Mouse (Mus musculus) neural tube, embryonic 12.5 days (tissue): Measurements from ENCODE around the gene Samd4. TPM values are rescaled to one million over a fixed set of nuclear protein-coding genes. Genes with fewer than 3 reads are reported as not detected.

Source experiments
- ATAC-seq: fragments of 200-750 bp; cut with Nextera tagmentation; 2 replicates; pipeline ENCODE4 v1.8.0; 2017; ENCODE audit warnings: low read depth, mild to moderate bottlenecking, moderate TSS enrichment, moderate library complexity; ENCODE audit not compliant: low FRiP score
- H3K27ac ChIP-seq: fragments of 300-500 bp; sonication (generic); 2 replicates; pipeline ENCODE4 v1.5.1; 2016
- H3K27me3 ChIP-seq: fragments of 300-500 bp; sonication (generic); replicated peaks from 2 replicates; pipeline ENCODE4 v1.6.1; 2016; ENCODE audit warnings: mild to moderate bottlenecking
- H3K36me3 ChIP-seq: fragments of 300-500 bp; sonication (generic); 2 replicates; pipeline ENCODE4 v1.6.1; 2016; ENCODE audit warnings: mild to moderate bottlenecking
- H3K4me1 ChIP-seq: fragments of 300-500 bp; sonication (generic); 2 replicates; pipeline ENCODE4 v1.6.1; 2016
- H3K4me2 ChIP-seq: fragments of 300-500 bp; sonication (generic); replicated peaks from 2 replicates; pipeline ENCODE4 v1.6.1; 2016; ENCODE audit warnings: mild to moderate bottlenecking
- H3K4me3 ChIP-seq: fragments of 300-500 bp; sonication (generic); 2 replicates; pipeline ENCODE4 v1.5.1; 2016
- H3K9ac ChIP-seq: fragments of 300-500 bp; sonication (generic); 2 replicates; pipeline ENCODE4 v1.6.1; 2016; ENCODE audit warnings: mild to moderate bottlenecking
- H3K9me3 ChIP-seq: fragments of 300-500 bp; sonication (generic); 2 replicates; pipeline ENCODE4 v1.6.1; 2016; ENCODE audit warnings: mild to moderate bottlenecking
- WGBS: fragments of 180-500 bp; shearing (Covaris S2); methylation state at CpG from one replicate; pipeline ENCODE4 v1.1.7; 2016; 5-methylcytosine and 5-hydroxymethylcytosine counted together
- polyA plus RNA-seq: library from polyadenylated mRNA; unstranded; fragments of >200 nt; fragmentation: Nextera tagmentation; extraction: Ambion mirVana; gene quantifications from 2 replicates; pipeline ENCODE4 v1.2.1, GENCODE M21; 2016

The Samd4 gene
- polyA plus RNA-seq, 1 experiment from 2014 or later: 3.9 TPM

- no peak overlapping the region for H3K9ac ChIP-seq
- no peaks in the 10 kb centered on the region for H3K9me3 ChIP-seq
- H3K4me1 ChIP-seq: peaks cover 8% of the 10 kb centered on the region
- H3K36me3 ChIP-seq: no peaks in the 10 kb centered on the region
- H3K27me3 ChIP-seq: no peaks in the 10 kb centered on the region
- ATAC-seq: no peak
- no peak overlapping the region for H3K4me3 ChIP-seq
- no peak overlapping the region for H3K27ac ChIP-seq
- WGBS: 44% methylated on average over 8 of the region's 8 CpGs
- no peak overlapping the region for H3K4me2 ChIP-seq
Observed at GRCm38 (mm10) chr14:46984542-46985125, 102.0 kb downstream of the Samd4 start.

GRCm38 (mm10) chr14:46989694-46990093 lies 107.0 kb downstream of the Samd4 start:
- H3K4me2 ChIP-seq: no peak overlapping the region; the same call in 1 of the 2 replicates
- no peak overlapping the region for H3K4me3 ChIP-seq
- ATAC-seq: peak; percentile 61
- no peaks in the 10 kb centered on the region for H3K27me3 ChIP-seq
- H3K36me3 ChIP-seq: no peaks in the 10 kb centered on the region
- peaks cover 11% of the 10 kb centered on the region for H3K4me1 ChIP-seq
- no peaks in the 10 kb centered on the region for H3K9me3 ChIP-seq
- no peak overlapping the region for H3K9ac ChIP-seq
- H3K27ac ChIP-seq: no peak overlapping the region
- 25% methylated on average over 4 of the region's 4 CpGs for WGBS

- Histone ChIP-seq H3K27ac (no peak overlapping the region), H3K4me3 (no peak overlapping the region), H3K27me3 (no peaks in the 10 kb centered on the region), H3K9ac (no peak overlapping the region), H3K4me1 (peaks cover 4% of the 10 kb centered on the region; the same call in 1 of the 2 replicates), H3K36me3 (no peaks in the 10 kb centered on the region), H3K4me2 (no peak overlapping the region), H3K9me3 (no peaks in the 10 kb centered on the region)
- 90% methylated on average over 3 of the region's 3 CpGs for WGBS
- ATAC-seq: no peak
Observed at GRCm38 (mm10) chr14:46990450-46990849, 107.8 kb downstream of the Samd4 start.

DNA sequence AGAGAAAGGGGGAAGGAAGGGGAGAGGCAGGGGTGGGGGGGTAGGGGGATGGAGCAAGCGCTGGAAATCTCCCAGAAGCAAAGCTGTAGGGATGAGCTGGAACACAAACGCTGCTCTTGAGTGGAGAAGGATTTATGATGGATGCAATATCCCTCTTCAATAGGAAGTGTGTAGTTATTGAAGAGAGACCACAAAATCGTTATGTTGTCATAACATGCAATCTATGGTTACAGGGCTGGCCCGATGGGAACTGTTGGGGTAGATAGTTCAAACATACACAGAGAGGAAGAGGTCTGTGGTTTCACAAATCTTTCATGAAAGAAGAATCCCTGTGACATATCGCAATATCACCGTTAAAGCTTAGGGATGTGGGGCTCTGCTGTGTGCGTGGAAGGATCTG lies 112.0 kb downstream of the Samd4 start:
- Histone ChIP-seq H3K9me3 (no peaks in the 10 kb centered on the region), H3K4me1 (peaks cover 2% of the 10 kb centered on the region; the same call in 1 of the 2 replicates), H3K4me2 (no peak overlapping the region), H3K36me3 (no peaks in the 10 kb centered on the region), H3K9ac (no peak overlapping the region), H3K27ac (no peak overlapping the region), H3K4me3 (no peak overlapping the region), H3K27me3 (no peaks in the 10 kb centered on the region)
- 87% methylated on average over 7 of the region's 7 CpGs for WGBS
- no peak for ATAC-seq

DNA sequence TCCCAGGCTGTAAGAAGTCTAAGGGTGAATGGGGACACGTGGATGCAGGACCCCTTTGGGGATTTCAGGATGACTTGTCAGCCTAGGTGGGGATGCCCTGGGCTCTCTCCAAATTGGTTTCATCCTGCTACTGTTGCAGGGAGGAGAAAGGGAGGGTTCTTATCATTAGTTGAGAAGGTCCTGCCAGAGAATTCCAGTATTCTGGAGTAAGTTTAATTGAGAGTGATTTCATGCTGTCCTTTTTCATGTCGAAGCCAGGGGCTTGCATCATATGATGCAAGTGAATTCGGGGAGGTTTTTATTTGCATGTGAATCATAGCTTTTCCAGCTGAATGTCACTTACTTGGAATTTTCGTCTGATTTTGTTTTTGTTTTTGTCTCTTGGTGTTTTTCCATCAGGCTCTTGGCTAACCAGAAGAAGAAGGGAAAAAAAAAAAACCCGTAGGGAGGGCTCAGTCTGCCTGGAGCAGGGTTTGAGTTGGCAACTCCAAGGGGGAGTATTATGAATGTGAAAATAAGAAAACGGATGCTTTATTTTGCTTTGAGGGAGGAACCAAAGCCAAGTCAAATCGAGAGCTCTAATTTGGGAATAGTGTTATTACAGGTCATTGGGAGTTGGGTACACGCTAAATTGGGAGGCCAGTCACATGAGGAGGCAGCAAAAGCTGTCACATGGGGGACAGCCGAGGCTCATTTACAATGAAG lies 116.8 kb downstream of the Samd4 start:
- Histone ChIP-seq H3K4me2 (no peak overlapping the region), H3K9ac (no peak overlapping the region), H3K27me3 (no peaks in the 10 kb centered on the region), H3K4me1 (no peaks in the 10 kb centered on the region; the same call in 1 of the 2 replicates), H3K9me3 (no peaks in the 10 kb centered on the region), H3K4me3 (no peak overlapping the region), H3K27ac (no peak overlapping the region), H3K36me3 (no peaks in the 10 kb centered on the region)
- ATAC-seq: no peak
- 73% methylated on average over 9 of the region's 9 CpGs for WGBS

DNA sequence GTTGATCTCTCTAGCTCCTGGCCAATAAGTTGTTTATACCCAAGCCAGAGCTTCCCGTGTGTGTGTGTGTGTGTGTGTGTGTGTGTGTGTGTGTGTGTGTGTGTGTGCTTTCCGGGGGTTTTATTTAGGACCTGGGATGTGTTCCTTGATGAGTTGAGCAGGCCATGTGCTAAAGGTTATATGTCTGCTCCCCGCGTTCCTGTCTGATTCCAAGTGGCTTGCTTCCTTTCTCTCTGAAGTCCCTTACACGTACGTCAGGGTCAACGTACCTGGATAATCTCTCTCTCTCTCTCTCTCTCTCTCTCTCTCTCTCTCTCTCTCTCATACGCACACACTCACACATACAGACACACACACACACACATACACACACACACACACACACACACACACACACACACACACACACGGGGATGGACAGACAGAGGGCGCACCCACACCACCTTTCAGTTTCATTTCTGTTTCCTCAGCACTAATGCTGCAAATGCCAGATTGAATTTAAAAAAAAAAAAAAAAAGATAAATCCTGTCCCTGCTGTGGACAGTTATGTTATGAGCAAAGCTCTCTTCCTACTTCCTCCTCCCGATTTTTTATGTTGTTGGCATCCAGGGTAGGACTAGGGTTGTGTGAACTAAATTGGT lies 117.6 kb downstream of the Samd4 start:
- no peak for ATAC-seq
- no peaks in the 10 kb centered on the region for H3K27me3 ChIP-seq
- no peak overlapping the region for H3K27ac ChIP-seq
- no peak overlapping the region for H3K9ac ChIP-seq
- H3K4me1 ChIP-seq: no peaks in the 10 kb centered on the region; the same call in 1 of the 2 replicates
- H3K4me2 ChIP-seq: no peak overlapping the region
- H3K36me3 ChIP-seq: no peaks in the 10 kb centered on the region
- no peak overlapping the region for H3K4me3 ChIP-seq
- 88% methylated on average over 11 of the region's 11 CpGs for WGBS
- no peaks in the 10 kb centered on the region for H3K9me3 ChIP-seq

DNA sequence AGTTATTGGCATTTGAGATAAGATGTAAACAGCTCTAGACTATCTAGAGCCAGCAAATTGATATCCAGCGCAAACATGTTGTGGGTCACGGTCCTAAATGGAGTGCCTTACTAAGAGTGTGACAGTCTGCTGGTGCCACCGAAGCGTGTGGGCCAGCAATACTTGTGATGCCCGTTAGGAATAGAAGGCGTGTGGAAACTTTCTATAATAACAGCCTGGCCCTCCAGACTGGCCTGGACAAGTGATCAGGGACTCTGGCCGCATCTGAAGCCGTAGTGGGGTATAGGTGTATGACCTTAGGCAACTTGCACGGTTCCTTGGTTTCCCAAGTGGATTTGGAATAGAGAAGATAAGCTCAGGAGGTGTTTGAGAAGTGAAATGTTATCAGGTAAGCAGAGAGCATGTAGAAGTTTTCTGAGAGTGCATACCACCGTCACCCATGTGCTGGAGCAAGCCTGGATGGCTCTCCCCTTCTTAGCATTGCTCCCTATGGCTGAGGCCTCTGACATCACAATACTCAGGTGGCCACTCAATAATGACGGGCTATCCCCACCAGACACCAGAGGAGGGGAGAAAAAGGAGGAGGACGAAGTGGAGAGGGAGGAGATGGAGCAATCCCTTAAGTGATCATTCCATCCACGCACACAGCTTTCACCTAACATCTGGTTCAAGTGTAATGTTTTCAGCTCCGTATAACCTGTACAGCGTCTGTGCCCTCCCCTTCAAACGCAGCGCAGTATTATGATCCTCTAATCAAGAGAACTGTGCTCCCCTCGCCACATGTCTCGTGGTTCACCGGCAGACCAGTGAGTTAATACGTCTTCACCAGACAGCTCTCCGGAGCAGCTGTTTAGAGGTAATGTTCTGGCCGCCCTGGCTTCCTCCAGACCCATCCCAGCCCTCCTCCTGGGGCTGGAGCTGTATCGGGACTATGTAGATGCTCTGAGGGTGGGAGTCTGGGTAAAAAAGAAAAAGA lies 118.4 kb downstream of the Samd4 start:
- WGBS: 70% methylated on average over 24 of the region's 24 CpGs
- no peaks in the 10 kb centered on the region for H3K9me3 ChIP-seq
- no peak for ATAC-seq
- no peak overlapping the region for H3K4me3 ChIP-seq
- no peak overlapping the region for H3K27ac ChIP-seq
- no peaks in the 10 kb centered on the region for H3K27me3 ChIP-seq
- no peaks in the 10 kb centered on the region; the same call in 1 of the 2 replicates for H3K4me1 ChIP-seq
- no peaks in the 10 kb centered on the region for H3K36me3 ChIP-seq
- no peak overlapping the region for H3K9ac ChIP-seq
- no peak overlapping the region for H3K4me2 ChIP-seq

GRCm38 (mm10) chr14:47004161-47004560 lies 121.5 kb downstream of the Samd4 start:
- Histone ChIP-seq H3K4me3 (no peak overlapping the region), H3K9me3 (no peaks in the 10 kb centered on the region), H3K4me1 (no peaks in the 10 kb centered on the region; the same call in 1 of the 2 replicates), H3K27me3 (no peaks in the 10 kb centered on the region), H3K9ac (no peak overlapping the region), H3K4me2 (no peak overlapping the region), H3K36me3 (no peaks in the 10 kb centered on the region), H3K27ac (no peak overlapping the region)
- 31% methylated on average over 3 of the region's 3 CpGs for WGBS
- ATAC-seq: no peak

DNA sequence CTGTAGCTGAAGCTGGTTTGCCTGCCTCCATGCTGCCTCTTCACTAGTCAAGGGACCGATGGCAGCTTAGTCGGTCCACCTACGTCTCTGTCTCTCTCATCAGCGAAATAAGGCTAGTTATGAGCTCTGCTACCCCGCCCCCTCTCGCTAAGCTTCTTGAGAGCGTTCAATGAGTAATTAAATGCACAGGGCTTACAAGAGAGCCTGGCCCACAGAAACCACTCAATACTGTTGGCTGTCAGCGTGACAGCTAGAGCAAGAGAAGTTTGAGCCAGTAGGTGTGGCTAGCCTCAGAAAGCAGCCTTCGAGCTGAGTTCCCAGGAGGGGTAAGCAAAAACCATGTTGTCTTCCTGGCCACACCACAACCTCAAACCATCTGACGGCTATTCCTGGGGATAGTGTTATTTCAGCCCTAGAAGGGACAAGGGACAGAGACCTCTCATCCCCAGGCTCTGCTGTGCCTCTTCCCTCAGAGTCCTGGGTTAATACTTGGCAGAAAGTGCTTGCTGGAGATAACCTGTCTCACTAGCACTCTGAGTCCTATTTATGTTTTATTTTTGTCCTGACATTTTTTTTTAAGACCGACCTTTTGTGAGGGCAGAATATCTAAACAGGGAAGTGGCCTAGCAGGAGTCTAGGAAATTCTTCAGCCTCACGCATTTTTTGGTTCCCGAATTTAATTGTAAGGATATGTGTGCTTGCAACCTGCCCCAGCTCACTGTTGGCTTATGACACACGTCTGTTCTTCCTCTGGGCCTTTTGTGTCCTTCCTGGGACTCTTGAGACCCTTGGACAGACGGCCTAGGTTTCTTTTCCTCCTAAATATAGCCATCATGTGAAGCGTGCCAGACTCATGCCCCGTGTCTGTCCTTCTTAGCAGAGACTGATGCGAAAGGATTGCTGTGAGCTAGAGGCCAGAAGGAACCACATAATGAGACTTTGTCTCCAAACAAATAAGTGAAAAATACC lies 128.8 kb downstream of the Samd4 start:
- 0 out of 2 replicates have a peak, but pooled peaks cover 5% of the 10 kb centered on the region for H3K4me1 ChIP-seq
- no peak overlapping the region for H3K4me3 ChIP-seq
- H3K4me2 ChIP-seq: no peak overlapping the region
- 74% methylated on average over 18 of the region's 18 CpGs for WGBS
- no peak overlapping the region for H3K9ac ChIP-seq
- no peak overlapping the region for H3K27ac ChIP-seq
- no peaks in the 10 kb centered on the region for H3K36me3 ChIP-seq
- no peak for ATAC-seq
- H3K9me3 ChIP-seq: no peaks in the 10 kb centered on the region
- H3K27me3 ChIP-seq: no peaks in the 10 kb centered on the region

DNA sequence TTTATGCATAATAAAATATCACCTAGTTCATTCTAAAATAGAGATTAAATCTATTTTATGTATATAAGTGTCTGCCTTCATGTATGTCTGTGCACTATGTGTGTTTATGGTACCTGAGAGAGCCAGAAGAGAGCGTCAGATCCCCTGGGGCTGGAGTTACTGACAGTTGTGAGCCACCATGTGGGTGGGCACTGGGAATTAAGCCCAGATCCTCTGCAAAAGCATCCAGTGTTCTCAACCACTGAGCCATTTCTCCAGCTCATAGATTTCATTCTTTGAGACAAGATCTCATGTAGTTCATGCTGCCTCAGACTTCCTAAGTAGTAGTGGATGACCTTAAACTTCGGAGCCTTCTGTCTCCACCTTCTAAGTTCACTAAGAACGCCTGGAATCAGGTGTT lies 133.0 kb downstream of the Samd4 start:
- Histone ChIP-seq H3K36me3 (no peaks in the 10 kb centered on the region), H3K9ac (no peak overlapping the region), H3K9me3 (no peaks in the 10 kb centered on the region), H3K27ac (no peak overlapping the region), H3K4me1 (0 out of 2 replicates have a peak, but pooled peaks cover 5% of the 10 kb centered on the region), H3K4me3 (no peak overlapping the region), H3K27me3 (no peaks in the 10 kb centered on the region), H3K4me2 (no peak overlapping the region)
- ATAC-seq: no peak
- WGBS: 89% methylated on average over 3 of the region's 3 CpGs

GRCm38 (mm10) chr14:47017658-47018057 lies 135.0 kb downstream of the Samd4 start:
- Histone ChIP-seq H3K4me1 (no peaks in the 10 kb centered on the region), H3K27me3 (no peaks in the 10 kb centered on the region), H3K9ac (no peak overlapping the region), H3K9me3 (no peaks in the 10 kb centered on the region), H3K4me3 (no peak overlapping the region), H3K27ac (no peak overlapping the region), H3K36me3 (no peaks in the 10 kb centered on the region), H3K4me2 (no peak overlapping the region)
- 91% methylated on average over 3 of the region's 3 CpGs for WGBS
- no peak for ATAC-seq
